Mouse (Mus musculus) large intestine, adult 2 months (tissue): ENCODE data around the gene Phip. TPM values are rescaled to one million over a fixed set of nuclear protein-coding genes. Genes with fewer than 3 reads are reported as not detected.

ENCODE experiments used
- DNase-seq: peaks from one replicate; pipeline ENCODE4 v3.0.0-alpha.2; 2012; ENCODE audit warnings: low read depth, low spot score
- WGBS: fragments of 180-500 bp; shearing (Covaris S2); methylation state at CpG from one replicate; pipeline ENCODE4 v1.1.7; 2018; 5-methylcytosine and 5-hydroxymethylcytosine counted together
- polyA plus RNA-seq: library from polyadenylated mRNA; depleted of rRNA; stranded (reverse); fragments of >200 nt; gene quantifications from 2 replicates; pipeline ENCODE4 v1.2.3, GENCODE M21; 2012; rRNA removed

The Phip gene
- polyA plus RNA-seq = 1.3 and 2.6 TPM in 2 replicates

DNA sequence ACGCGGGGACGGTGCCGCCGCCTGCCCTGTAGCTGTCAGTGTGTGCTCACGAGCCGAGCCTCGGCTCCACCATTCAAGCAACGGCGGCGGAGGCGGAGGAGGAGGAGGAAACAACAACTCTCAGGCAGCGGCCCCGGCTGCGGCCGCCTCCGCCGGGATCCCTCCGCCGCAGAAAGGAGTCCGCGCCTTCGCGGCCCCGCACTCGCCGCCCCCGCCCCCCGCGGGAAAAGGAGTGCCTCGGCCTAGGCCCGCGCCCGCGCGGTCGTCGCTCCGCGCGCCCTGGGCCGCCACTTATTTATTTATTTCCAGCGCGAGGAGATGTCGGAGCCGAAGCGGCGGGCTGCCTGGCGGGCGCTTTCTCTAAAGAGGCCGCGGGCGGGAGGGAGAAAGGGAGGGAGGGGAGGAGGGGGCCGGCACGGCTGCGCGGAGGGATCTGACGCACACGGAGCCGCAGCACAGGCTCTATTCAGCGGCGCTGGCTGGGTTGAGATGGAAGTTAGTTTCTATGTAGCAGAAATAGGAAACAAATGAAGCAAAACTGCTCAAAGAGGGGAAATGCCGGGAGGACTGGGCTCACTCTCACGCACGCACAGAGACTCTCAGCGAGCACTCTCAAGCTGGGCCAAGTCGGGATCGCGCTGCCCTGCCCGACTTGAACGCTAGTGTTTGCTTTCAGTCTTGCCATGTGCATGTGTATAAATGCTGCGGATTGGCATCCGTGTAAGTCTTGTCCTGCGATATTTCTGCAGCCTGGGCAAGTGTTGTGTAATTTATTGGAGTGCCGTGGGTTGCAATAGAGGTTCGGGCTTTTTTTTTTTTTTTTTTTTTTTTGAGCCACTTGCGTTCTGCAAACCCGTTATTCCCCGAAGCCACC lies at the start of gene Phip:
Gene Phip, minus strand, starts transcription at position 175 of the 874 bp plus-strand sequence.
- under 1% methylated on average over 77 of the region's 79 CpGs for WGBS
- no peak for DNase-seq

DNA sequence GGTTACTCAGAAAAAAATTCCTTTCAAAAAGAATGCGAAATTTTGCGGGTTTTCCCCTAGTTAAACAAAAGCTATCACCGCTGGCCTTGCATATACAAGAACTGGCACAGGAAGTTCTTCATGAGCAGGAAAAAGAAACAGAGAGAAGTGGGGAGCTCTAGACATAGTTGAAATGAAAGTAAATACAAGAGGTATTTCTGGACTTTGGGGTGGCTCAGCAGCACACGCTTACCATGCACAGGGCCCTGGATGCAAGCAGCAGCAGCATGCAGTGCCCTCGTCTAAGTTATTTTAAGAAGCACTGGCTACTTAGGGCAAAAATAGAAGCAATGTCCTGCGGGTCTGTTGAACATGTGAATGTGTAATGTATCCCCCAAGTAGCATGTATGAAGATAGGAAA lies 48.4 kb upstream of the Phip start:
- 46% methylated on average over 6 of the region's 6 CpGs for WGBS
- DNase-seq = no peak

DNA sequence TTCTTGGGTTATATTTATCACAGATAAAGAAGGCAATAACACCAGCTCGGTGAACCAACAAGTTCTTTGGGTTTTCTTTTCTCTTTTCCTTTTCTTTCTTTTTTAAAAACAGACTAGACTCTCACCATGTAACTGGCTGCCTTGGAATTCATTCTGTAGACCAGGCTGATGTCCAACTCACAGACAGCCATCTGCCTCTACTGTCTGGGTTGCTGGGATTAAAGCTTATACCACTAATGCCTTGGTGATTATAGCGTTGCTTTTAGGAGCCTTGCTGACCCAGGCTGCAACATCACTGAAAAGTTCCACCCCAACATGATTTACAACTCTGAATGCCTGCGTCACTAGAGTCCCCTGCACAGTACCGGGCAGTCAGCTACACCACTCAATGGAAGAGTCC lies 39.2 kb upstream of the Phip start:
- WGBS = 54% methylated on average over 4 of the region's 4 CpGs
- DNase-seq = no peak

DNA sequence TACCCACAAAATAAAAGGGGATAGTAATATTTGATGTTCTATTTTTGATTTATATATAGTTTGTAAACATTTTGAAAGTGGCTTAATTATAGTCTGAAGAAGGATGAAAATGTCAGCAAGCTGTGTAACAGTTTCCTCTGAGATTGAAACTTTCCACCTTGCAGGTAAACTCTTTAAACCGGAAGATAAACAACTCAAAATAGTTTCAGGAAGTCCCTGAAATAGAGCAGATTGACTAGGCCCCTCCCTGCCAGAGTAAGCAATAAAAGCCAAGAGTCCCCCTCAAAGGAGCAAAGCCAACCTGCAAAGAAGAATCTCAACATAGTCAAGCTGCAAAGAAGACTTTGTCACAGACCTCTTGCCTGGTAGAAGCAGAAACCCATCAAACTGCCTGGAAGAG lies 33.0 kb upstream of the Phip start:
- DNase-seq = no peak
- WGBS = 60% methylated on average over 1 of the region's 1 CpGs

DNA sequence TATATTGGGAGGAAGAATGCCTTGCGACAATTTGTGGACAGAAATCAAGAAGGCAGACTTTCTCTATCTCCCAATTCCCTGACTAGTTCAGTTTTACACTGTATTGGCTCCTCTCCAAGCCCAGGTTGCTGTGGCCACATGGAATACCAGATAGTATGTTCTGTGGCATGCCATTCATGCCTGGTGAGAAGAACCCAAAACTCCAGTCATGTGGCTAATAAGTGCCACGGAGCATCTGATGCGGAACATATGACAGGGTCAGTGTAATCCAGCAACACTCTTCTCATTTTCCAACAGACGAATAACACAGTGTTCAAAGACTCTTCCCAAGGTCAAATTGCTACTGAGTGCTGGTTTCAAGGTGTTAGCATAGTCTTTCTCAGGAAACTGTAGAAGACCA lies 26.0 kb upstream of the Phip start:
- 87% methylated on average over 4 of the region's 4 CpGs for WGBS
- no peak for DNase-seq

DNA sequence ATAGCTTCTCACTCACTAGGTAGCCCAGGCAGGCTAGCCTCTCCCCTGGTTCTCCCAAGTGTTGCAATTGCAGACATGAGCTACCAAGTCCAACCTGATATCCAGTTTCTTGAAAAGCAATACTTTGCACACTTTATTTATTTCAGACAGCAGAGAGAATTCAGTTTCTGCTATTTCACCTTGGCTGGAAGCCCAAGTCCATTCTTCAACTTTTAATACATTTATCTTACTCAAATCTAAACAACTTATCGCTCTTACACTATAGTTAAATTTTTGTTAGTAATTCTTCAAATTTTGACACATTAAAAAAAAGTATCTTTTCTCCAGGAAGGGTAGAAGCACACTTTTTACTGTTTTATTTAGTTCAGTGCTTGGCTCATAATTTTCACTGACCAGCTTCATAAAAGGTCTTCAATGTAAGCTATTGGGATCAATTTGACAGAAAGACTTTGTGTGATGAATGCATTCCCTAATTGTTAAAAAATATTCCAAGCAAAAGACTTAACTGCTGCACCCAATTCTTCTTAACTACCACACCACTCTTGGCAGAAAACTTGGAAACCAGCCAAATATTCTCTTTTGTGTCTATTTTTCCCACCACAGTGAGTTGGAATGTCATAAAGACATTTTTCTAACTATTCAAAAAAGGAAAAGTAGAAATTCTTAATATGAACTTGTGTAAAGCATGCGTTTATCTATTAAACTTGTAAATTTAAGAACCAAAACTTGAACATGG lies 22.6 kb upstream of the Phip start:
- 76% methylated on average over 2 of the region's 2 CpGs for WGBS
- DNase-seq = no peak

GRCm38 (mm10) chr9:82976936-82977335 lies 1.6 kb upstream of the Phip start:
- DNase-seq = no peak
- 48% methylated on average over 5 of the region's 5 CpGs for WGBS

DNA sequence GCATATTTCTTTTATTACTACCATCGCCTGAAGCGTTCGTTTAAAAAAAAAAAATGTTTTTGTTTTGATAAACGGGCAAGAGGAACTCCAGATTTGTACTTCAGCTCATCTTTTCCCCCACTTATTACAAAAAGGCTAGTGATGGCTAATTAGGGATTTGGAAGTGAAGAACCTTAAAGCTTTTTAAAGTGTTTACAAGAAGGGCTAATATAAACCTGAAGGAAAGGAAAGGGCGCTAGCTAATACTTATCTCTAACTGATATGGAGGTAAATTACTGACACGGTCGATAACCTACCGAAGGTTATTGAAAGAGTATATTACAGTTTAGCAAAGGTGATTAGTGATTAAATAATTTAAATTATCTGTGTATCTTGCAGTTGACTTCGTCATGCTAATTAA lies 903 bp upstream of the Phip start:
- DNase-seq = no peak
- 2% methylated on average over 9 of the region's 9 CpGs for WGBS

GRCm38 (mm10) chr9:82974962-82975341 lies 364 bp downstream of the Phip start:
- DNase-seq = no peak
- WGBS = 1% methylated on average over 50 of the region's 61 CpGs

DNA sequence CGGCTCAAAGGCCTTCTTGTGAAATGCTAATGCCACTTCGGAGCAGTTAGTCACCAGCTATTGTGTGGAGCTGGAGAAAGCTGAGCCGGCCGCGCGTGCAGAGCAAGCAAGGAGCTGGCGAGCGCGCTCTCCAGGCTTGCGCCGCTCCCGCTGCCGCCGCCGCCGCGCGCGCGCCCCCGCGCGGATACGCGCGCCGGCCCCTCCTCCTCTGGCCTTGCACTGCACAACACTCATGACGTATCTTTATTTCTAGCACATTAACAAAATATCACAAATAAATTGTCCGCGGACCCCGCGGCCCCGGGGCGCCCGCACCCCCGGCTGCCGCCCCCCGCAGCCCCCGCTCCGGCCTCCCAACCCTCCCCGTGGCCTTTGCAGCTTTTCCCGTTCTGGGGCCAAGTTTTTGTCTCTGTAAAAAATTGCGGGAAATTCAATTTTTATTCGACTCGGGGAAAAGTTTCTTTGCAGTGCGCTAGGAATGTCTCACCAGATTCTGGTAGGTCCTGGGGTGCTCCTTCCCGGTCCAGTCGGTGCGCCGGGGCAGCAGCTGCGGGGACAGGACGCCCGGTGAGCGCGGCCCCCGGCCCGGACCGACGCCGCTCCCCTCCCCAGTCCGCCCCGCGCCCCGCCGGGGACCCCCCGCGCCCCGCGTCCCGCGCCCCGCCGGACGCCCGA lies 992 bp downstream of the Phip start:
- DNase-seq = no peak
- WGBS = 2% methylated on average over 72 of the region's 75 CpGs

DNA sequence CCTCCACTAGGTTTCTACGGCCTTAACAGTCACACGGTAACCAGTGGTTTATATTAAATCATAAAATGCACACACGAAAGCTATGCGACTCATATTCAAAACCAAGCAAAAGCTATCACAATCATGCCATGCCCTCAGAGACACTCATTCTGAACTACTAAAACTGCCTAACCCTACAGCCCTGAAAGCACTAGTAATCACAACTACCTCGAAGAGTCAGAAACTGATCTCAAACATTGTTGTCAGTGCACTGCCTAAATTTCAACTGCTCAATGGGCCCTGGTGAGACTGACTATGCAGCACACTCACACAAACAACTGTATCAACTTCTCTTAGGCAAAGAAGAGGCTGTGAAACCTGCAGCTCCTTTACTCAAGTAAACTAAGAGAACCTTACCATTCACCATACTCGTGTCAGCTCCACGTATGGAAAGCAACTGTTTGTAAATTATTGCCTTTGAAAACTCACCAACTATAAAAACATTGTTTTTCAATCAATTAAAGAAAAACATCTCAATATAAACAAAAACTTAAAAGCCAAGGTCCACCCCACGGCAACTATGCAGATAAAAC lies 1.9 kb downstream of the Phip start:
- DNase-seq = no peak

GRCm38 (mm10) chr9:82971433-82971832 lies 3.9 kb downstream of the Phip start:
- WGBS = 54% methylated on average over 1 of the region's 1 CpGs
- no peak for DNase-seq

More for the DNA sequence above, 1.9 kb downstream of the Phip start:
- WGBS = 7% methylated on average over 8 of the region's 8 CpGs

GRCm38 (mm10) chr9:82967076-82967621 lies 8.2 kb downstream of the Phip start:
- 81% methylated on average over 8 of the region's 8 CpGs for WGBS
- DNase-seq = no peak

DNA sequence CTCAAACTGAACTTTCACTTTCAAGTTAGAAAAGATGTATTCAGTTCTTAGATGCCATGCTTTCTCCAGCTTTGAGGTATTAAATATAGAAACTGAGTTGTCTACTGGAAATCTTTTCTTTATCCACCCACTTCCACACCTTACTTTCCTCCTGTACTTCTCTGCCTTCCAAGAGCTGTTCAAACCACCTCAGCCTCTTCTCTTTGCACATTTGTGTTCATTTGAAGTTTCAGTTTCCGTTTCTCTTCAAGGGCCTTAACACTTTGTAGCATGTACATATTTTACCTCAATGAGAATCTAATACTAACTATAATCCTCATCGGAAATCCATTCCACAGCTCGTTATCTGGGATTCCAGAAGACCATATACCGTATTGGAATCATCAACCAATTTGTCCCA lies 11.3 kb downstream of the Phip start:
- DNase-seq = no peak
- 83% methylated on average over 4 of the region's 4 CpGs for WGBS

- no peak for DNase-seq
- 74% methylated on average over 2 of the region's 2 CpGs for WGBS
Observed at GRCm38 (mm10) chr9:82961352-82961751, 14.0 kb downstream of the Phip start.

- DNase-seq = no peak
- WGBS = 72% methylated on average over 4 of the region's 4 CpGs
Observed at GRCm38 (mm10) chr9:82955267-82955666, 20.0 kb downstream of the Phip start.

DNA sequence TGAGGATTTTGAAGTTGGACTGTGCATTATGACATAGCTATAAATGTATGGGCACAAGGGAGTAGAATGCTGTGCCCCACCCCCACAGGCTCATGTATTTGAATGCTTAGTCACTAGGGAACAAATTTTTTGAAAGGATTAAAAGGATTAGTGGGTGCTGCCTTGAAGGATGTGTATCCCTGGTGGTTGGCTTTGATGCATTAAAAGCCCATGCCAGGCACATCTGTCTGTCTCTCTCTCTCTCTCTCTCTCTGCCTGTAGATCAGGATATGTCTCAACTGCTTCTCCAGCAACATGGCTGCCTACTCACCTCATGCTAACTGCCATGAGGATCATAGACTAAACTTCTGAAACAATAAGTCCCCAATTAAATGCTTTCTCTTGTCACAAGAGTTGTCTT lies 23.0 kb downstream of the Phip start:
- no peak for DNase-seq

DNA sequence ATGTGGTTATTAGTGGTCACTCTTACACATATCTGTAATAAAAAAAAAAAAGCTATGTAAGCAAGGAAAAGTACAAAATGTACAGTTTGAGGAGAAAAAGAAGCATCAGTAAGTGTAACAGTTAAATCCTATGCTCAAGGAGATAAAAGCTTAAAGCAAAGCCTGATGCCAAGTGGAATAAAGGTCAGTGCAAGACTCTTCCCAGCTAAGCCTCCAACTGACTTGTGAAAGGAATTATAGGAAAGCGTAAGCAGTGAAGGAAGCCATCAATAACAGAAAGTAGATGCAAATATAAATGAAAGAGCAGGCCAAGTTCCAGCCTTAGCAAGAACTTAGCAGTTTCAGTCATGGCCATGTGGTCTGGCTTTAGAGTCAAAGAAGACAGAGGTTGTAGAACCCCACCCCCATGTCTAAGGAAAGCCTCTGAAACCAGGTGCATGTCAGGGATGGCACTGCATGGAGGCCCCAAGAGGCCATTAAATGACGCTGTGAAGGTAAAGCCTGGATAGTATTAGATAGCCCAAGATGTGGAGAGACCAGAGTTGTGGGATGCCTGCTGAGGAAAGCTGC lies 23.8 kb downstream of the Phip start:
- 92% methylated on average over 2 of the region's 2 CpGs for WGBS
- no peak for DNase-seq

GRCm38 (mm10) chr9:82907246-82907645 lies 68.1 kb downstream of the Phip start:
- DNase-seq = no peak
- WGBS = 94% methylated on average over 7 of the region's 7 CpGs

DNA sequence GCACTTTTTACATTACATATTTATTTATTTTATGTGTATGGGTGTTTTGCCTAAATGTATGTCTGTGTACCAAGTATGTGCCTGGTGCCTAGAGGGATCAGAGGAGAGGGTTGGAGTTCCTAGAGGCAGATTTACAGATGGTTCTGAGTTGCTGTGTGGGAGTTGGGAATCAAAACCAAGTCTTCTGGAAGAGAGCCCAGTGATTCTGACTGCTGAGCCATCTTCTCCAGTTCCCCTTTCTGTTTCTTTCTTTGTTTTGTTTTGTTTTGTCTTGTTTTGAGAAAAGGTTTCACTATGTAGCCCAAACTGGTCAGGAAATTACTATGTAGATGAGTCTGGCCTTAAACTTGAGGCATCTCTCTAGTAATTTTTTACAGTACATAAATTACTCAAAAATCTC lies 86.7 kb downstream of the Phip start:
- no peak for DNase-seq
